Mouse (Mus musculus) forebrain, embryonic 14.5 days (tissue): ENCODE data around the gene Aldh8a1. TPM values are rescaled to one million over a fixed set of nuclear protein-coding genes. Genes with fewer than 3 reads are reported as not detected.
A peak's percentile ranks its signal among the peaks of the same experiment; 100 is the strongest.

Source experiments
- ATAC-seq: fragments of 200-750 bp; cut with Nextera tagmentation; 2 replicates; pipeline ENCODE4 v1.8.0; 2017; ENCODE audit warnings: mild to moderate bottlenecking, moderate library complexity
- DNase-seq: peaks from one replicate; pipeline ENCODE4 v3.0.0-alpha.2; 2015; ENCODE audit warnings: low spot score
- H3K27ac ChIP-seq: fragments of 300-500 bp; sonication (generic); 2 replicates; pipeline ENCODE4 v1.5.1; 2014; ENCODE audit warnings: low read depth, mild to moderate bottlenecking, control low read depth, low read length, moderate library complexity
- H3K27me3 ChIP-seq: fragments of 300-500 bp; sonication (generic); replicated peaks from 2 replicates; pipeline ENCODE4 v1.6.1; 2014; ENCODE audit warnings: low read length, control low read depth, mixed read lengths; ENCODE audit not compliant: control insufficient read depth, insufficient read depth
- H3K36me3 ChIP-seq: fragments of 300-500 bp; sonication (generic); 2 replicates; pipeline ENCODE4 v1.6.1; 2014; ENCODE audit warnings: low read length, control low read depth; ENCODE audit not compliant: control insufficient read depth, insufficient read depth
- H3K4me1 ChIP-seq: fragments of 300-500 bp; sonication (generic); 2 replicates; pipeline ENCODE4 v1.6.1; 2014; ENCODE audit warnings: antibody characterized with exemption, low read length, control low read depth; ENCODE audit not compliant: control insufficient read depth, insufficient read depth
- H3K4me2 ChIP-seq: fragments of 300-500 bp; sonication (generic); 2 replicates; pipeline ENCODE4 v1.6.1; 2014; ENCODE audit warnings: mild to moderate bottlenecking, control low read depth, low read length
- H3K4me3 ChIP-seq: fragments of 300-500 bp; sonication (generic); 2 replicates; pipeline ENCODE4 v1.5.1; 2014; ENCODE audit warnings: low read depth, low read length, control low read depth
- H3K9ac ChIP-seq: fragments of 300-500 bp; sonication (generic); 2 replicates; pipeline ENCODE4 v1.6.1; 2014; ENCODE audit warnings: mild to moderate bottlenecking, low read length, control low read depth, moderate library complexity
- H3K9me3 ChIP-seq: fragments of 300-500 bp; sonication (generic); replicated peaks from 2 replicates; pipeline ENCODE4 v1.6.1; 2016; ENCODE audit warnings: low read length, control low read depth, mixed read lengths; ENCODE audit not compliant: control insufficient read depth
- WGBS: fragments of 180-500 bp; shearing (Covaris S2); extraction: QIAGEN DNeasy Blood & Tissue Kit; methylation state at CpG from one replicate; pipeline ENCODE4 v1.1.7; 2014; 5-methylcytosine and 5-hydroxymethylcytosine counted together
- polyA plus RNA-seq: library from polyadenylated mRNA; unstranded; fragments of >200 nt; fragmentation: Nextera tagmentation; extraction: Ambion mirVana; gene quantifications from 2 replicates; pipeline ENCODE4 v1.2.1, GENCODE M21; 2014

Aldh8a1 gene
- polyA plus RNA-seq, 1 experiment from 2014 or later, result not detected

GRCm38 (mm10) chr10:21420457-21421424 lies 43.6 kb downstream of the Aldh8a1 start:
- H3K36me3 ChIP-seq, result no peaks in the 10 kb centered on the region
- DNase-seq (peak; percentile 49), ATAC-seq (no peak)
- H3K9me3 ChIP-seq, result no peaks in the 10 kb centered on the region
- no peak overlapping the region for H3K4me3 ChIP-seq
- H3K27me3 ChIP-seq, result no peaks in the 10 kb centered on the region
- WGBS, result 75% methylated on average over 24 of the region's 24 CpGs
- no peaks in the 10 kb centered on the region for H3K4me1 ChIP-seq
- H3K4me2 ChIP-seq, result no peak overlapping the region
- H3K27ac ChIP-seq, result no peak overlapping the region
- no peak overlapping the region for H3K9ac ChIP-seq

- Histone ChIP-seq H3K4me2 (no peak overlapping the region), H3K9me3 (no peaks in the 10 kb centered on the region), H3K9ac (no peak overlapping the region), H3K36me3 (no peaks in the 10 kb centered on the region), H3K27ac (no peak overlapping the region), H3K27me3 (no peaks in the 10 kb centered on the region), H3K4me3 (no peak overlapping the region), H3K4me1 (no peaks in the 10 kb centered on the region)
- 73% methylated on average over 3 of the region's 3 CpGs for WGBS
- no peak for DNase-seq
- no peak for ATAC-seq
Measured at GRCm38 (mm10) chr10:21426515-21426914, 49.4 kb downstream of the Aldh8a1 start.

GRCm38 (mm10) chr10:21427996-21428395 lies 50.9 kb downstream of the Aldh8a1 start:
- 70% methylated on average over 6 of the region's 6 CpGs for WGBS

GRCm38 (mm10) chr10:21439268-21439667 lies 62.2 kb downstream of the Aldh8a1 start:
- WGBS, result 89% methylated on average over 1 of the region's 1 CpGs
- Histone ChIP-seq H3K27me3 (no peaks in the 10 kb centered on the region), H3K4me3 (no peak overlapping the region), H3K9ac (no peak overlapping the region), H3K4me2 (no peak overlapping the region), H3K9me3 (no peaks in the 10 kb centered on the region), H3K36me3 (no peaks in the 10 kb centered on the region), H3K4me1 (no peaks in the 10 kb centered on the region), H3K27ac (no peak overlapping the region)
- ATAC-seq (no peak), DNase-seq (no peak)

More at GRCm38 (mm10) chr10:21427996-21428395, 50.9 kb downstream of the Aldh8a1 start:
- no peak overlapping the region for H3K9ac ChIP-seq
- H3K9me3 ChIP-seq, result no peaks in the 10 kb centered on the region
- no peaks in the 10 kb centered on the region for H3K27me3 ChIP-seq
- no peak overlapping the region for H3K4me3 ChIP-seq
- H3K4me2 ChIP-seq, result no peak overlapping the region
- ATAC-seq, result no peak
- no peaks in the 10 kb centered on the region for H3K36me3 ChIP-seq
- no peak for DNase-seq
- H3K27ac ChIP-seq, result no peak overlapping the region
- H3K4me1 ChIP-seq, result no peaks in the 10 kb centered on the region

GRCm38 (mm10) chr10:21441020-21441419 lies 63.9 kb downstream of the Aldh8a1 start:
- Histone ChIP-seq H3K4me1 (no peaks in the 10 kb centered on the region), H3K27ac (no peak overlapping the region), H3K4me2 (no peak overlapping the region), H3K36me3 (no peaks in the 10 kb centered on the region), H3K4me3 (no peak overlapping the region), H3K9ac (no peak overlapping the region), H3K27me3 (no peaks in the 10 kb centered on the region), H3K9me3 (no peaks in the 10 kb centered on the region)
- DNase-seq (no peak), ATAC-seq (no peak)
- WGBS, result 74% methylated on average over 4 of the region's 4 CpGs

GRCm38 (mm10) chr10:21441690-21442089 lies 64.6 kb downstream of the Aldh8a1 start:
- ATAC-seq (no peak), DNase-seq (no peak)
- H3K4me2 ChIP-seq, result no peak overlapping the region
- WGBS, result 88% methylated on average over 4 of the region's 4 CpGs
- H3K9ac ChIP-seq, result no peak overlapping the region
- no peaks in the 10 kb centered on the region for H3K27me3 ChIP-seq
- H3K4me3 ChIP-seq, result no peak overlapping the region
- H3K36me3 ChIP-seq, result no peaks in the 10 kb centered on the region
- H3K4me1 ChIP-seq, result no peaks in the 10 kb centered on the region
- no peak overlapping the region for H3K27ac ChIP-seq
- H3K9me3 ChIP-seq, result no peaks in the 10 kb centered on the region

- WGBS, result 28% methylated on average over 8 of the region's 8 CpGs
- Histone ChIP-seq H3K27me3 (no peaks in the 10 kb centered on the region), H3K36me3 (no peaks in the 10 kb centered on the region), H3K9me3 (no peaks in the 10 kb centered on the region), H3K4me3 (no peak overlapping the region), H3K9ac (no peak overlapping the region), H3K27ac (no peak overlapping the region), H3K4me2 (no peak overlapping the region), H3K4me1 (no peaks in the 10 kb centered on the region)
- no peak for DNase-seq
- peak; percentile 34; the same call in 1 of the 2 replicates for ATAC-seq
Measured at GRCm38 (mm10) chr10:21443646-21444324, 66.7 kb downstream of the Aldh8a1 start.

GRCm38 (mm10) chr10:21444410-21444809 lies 67.3 kb downstream of the Aldh8a1 start:
- Histone ChIP-seq H3K4me3 (no peak overlapping the region), H3K4me1 (no peaks in the 10 kb centered on the region), H3K9me3 (no peaks in the 10 kb centered on the region), H3K27me3 (no peaks in the 10 kb centered on the region), H3K4me2 (no peak overlapping the region), H3K27ac (no peak overlapping the region), H3K36me3 (no peaks in the 10 kb centered on the region), H3K9ac (no peak overlapping the region)
- WGBS, result 89% methylated on average over 9 of the region's 9 CpGs
- no peak for ATAC-seq
- no peak for DNase-seq
